Mouse (Mus musculus) spleen, adult 2 months (tissue): ENCODE data around the gene Foxe3. TPM values are rescaled to one million over a fixed set of nuclear protein-coding genes. Genes with fewer than 3 reads are reported as not detected.

ENCODE experiments used
- DNase-seq, 2 experiments: peaks; one replicate each; pipeline versions ENCODE4 v3.0.0 to v3.0.0-alpha.2; 2012 to 2021; ENCODE audit warnings: low spot score in 2 of 2, low read depth in 1 of 2
- H3K27ac ChIP-seq: fragments of 200-500 bp; 2 replicates; pipeline ENCODE4 v1.5.1; 2012; ENCODE audit warnings: low read length, inconsistent platforms; ENCODE audit not compliant: insufficient read depth
- H3K27me3 ChIP-seq: fragments of 200-500 bp; 2 replicates; pipeline ENCODE4 v1.6.1; 2012; ENCODE audit warnings: mild to moderate bottlenecking, moderate library complexity, low read length, inconsistent platforms; ENCODE audit not compliant: control insufficient read depth, insufficient read depth
- H3K36me3 ChIP-seq: fragments of 200-500 bp; 2 replicates; pipeline ENCODE4 v1.6.1; 2012; ENCODE audit warnings: mild to moderate bottlenecking, low read length, inconsistent platforms; ENCODE audit not compliant: control insufficient read depth, insufficient read depth
- H3K4me1 ChIP-seq: fragments of 200-500 bp; 2 replicates; pipeline ENCODE4 v1.6.1; 2011; ENCODE audit warnings: inconsistent platforms; ENCODE audit not compliant: control insufficient read depth, insufficient read depth, insufficient read length
- H3K4me3 ChIP-seq: fragments of 200-500 bp; 2 replicates; pipeline ENCODE4 v1.5.1; 2011; ENCODE audit warnings: mild to moderate bottlenecking, inconsistent platforms; ENCODE audit not compliant: insufficient read depth, insufficient read length; ENCODE audit errors: extremely low read depth
- CTCF ChIP-seq: fragments of 200-500 bp; IDR thresholded peaks from 2 replicates; pipeline ENCODE4 v1.5.1; 2011; ENCODE audit warnings: mild to moderate bottlenecking, inconsistent platforms; ENCODE audit not compliant: insufficient read depth, insufficient read length, insufficient replicate concordance; ENCODE audit errors: extremely low read depth
- POLR2A ChIP-seq: fragments of 200-500 bp; IDR thresholded peaks from 2 replicates; pipeline ENCODE4 v1.6.1; 2011; ENCODE audit warnings: low read depth, low read length, inconsistent platforms
- WGBS: fragments of 180-500 bp; shearing (Covaris S2); methylation state at CpG from one replicate; pipeline ENCODE4 v1.1.7; 2018; 5-methylcytosine and 5-hydroxymethylcytosine counted together
- polyA plus RNA-seq: library from polyadenylated mRNA; depleted of rRNA; stranded (reverse); fragments of >200 nt; gene quantifications from 2 replicates; pipeline ENCODE4 v1.2.3, GENCODE M21; 2012

The Foxe3 gene
- polyA plus RNA-seq, 1 experiment = not detected

DNA sequence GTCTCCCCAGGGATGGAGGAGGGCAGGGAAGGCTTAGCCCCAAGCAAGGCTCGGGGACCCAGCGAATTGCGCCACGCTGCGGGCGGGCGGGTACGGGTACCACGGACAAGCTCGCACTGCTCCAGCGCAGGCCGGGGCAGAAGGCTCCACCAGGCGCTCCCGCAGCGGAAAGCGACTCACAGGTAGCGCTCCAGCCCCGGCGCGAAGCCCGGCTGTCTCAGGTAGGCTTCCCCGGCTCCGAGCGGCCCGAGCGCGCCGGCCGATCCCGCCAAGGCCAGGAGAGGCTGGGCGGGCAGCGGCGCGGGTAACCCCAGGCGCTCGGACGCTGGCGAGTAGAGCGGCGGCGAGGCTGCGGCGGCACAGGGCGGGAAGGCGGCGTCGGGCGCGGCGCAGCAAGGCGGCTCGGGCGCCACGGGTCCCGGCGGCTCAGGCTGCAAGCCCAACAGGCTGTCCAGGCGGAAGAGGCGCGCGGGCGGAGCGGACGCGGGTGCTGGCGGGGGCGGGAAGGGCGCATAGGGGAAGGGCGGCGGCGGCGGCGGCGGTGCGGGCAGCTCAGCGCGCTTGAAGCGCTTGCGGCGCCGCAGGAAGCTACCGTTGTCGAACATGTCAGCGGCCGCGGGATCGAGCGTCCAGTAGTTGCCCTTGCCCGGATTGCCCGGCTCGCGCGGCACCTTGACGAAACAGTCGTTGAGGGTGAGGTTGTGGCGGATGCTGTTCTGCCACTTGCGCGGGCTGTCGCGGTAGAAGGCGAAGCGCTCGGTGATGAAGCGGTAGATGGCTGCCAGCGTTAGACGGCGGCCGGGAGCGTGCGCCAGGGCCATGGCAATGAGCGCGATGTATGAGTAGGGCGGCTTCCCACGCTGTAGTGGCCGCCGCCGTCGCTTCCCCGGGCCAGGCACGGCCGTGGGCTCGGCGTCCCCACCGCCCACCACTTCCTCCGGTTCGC, 569 bp downstream of the Foxe3 start:
- TF ChIP-seq CTCF (no peak), POLR2A (no peak)
- H3K4me1 ChIP-seq = peaks cover 8% of the 10 kb centered on the region; the same call in 1 of the 2 replicates
- H3K4me3 ChIP-seq = peak overlapping the region; percentile 31; the same call in 1 of the 2 replicates
- H3K36me3 ChIP-seq = no peaks in the 10 kb centered on the region
- H3K27me3 ChIP-seq = peaks cover 17% of the 10 kb centered on the region
- DNase-seq = no peak
- H3K27ac ChIP-seq = no peak overlapping the region
- 2% methylated on average over 125 of the region's 125 CpGs for WGBS

DNA sequence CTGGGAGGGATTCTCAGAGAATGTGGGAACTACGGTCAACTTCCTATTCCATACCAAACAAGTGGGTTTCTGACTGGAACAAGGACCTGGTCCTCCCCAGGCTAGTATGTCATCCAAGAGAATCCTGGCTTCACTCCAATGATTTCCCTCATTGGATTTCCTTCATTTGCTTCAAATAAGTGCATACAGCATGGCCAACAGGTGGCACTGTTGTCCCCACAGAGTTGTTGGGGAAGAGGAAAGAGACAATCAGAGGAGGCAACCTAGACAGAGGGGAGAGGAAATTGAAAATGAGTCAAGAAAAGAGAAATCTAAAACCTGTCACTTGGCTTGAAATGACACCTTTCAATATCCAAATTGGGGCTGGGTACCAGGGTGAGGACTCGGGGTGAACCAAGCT, 8.7 kb downstream of the Foxe3 start:
- WGBS = 72% methylated on average over 2 of the region's 2 CpGs
- no peak for TF ChIP-seq POLR2A
- peak; percentile 46; the same call in 1 of the 2 replicates for TF ChIP-seq CTCF
- Histone ChIP-seq H3K27ac (no peak overlapping the region), H3K36me3 (no peaks in the 10 kb centered on the region), H3K4me3 (no peak overlapping the region), H3K4me1 (no peaks in the 10 kb centered on the region), H3K27me3 (no peaks in the 10 kb centered on the region)
- peak; percentile 42 to 51 for DNase-seq

DNA sequence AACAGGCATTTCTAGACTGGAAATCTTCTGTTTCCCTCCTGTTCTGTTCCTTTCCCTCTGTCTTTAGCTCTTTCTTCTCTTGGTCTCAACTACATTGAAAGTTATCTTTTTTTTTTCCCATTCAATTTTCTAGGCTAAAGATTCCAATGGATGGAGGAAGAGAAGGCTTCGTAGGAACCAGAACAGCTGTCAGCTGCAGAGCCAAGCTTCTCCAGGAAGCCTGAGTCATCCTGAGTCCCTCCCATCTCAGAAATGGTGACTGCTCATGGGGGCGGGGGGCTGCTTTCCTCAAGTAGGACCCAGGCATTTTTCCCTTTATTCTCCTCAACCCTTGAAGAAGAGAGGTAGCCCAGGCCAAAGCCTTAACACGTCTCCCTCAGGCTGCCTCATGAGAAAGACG, 9.8 kb downstream of the Foxe3 start:
- DNase-seq = no peak
- TF ChIP-seq CTCF = no peak
- TF ChIP-seq POLR2A = no peak
- Histone ChIP-seq H3K4me3 (no peak overlapping the region), H3K36me3 (no peaks in the 10 kb centered on the region), H3K4me1 (no peaks in the 10 kb centered on the region), H3K27me3 (0 out of 2 replicates have a peak, but pooled peaks cover 1% of the 10 kb centered on the region), H3K27ac (no peak overlapping the region)
- WGBS = 85% methylated on average over 4 of the region's 4 CpGs

DNA sequence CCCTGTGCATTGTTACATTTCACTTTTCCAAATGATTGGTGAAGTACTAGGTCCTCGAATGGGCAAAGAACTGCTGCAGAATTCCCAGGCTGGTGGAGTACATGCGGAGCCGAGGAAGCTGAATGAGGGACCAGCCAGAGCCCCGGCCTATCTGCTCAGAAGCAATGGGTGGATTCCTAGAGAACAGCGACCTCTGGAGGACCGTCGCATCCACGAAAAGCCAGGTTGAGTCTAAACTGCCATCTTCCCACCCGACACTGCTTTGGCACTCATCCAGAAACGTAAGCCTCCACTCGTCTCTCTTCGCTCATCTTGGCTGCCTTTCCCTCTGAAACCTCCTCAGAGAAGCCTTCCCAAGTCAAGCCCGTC, 12.2 kb downstream of the Foxe3 start:
- WGBS = 47% methylated on average over 13 of the region's 13 CpGs
- Histone ChIP-seq H3K36me3 (no peaks in the 10 kb centered on the region), H3K4me1 (no peaks in the 10 kb centered on the region; the same call in 1 of the 2 replicates), H3K4me3 (no peak overlapping the region), H3K27ac (no peak overlapping the region), H3K27me3 (peaks cover 2% of the 10 kb centered on the region)
- DNase-seq = no peak
- TF ChIP-seq CTCF (peak; percentile 26; the same call in 1 of the 2 replicates), POLR2A (no peak)

DNA sequence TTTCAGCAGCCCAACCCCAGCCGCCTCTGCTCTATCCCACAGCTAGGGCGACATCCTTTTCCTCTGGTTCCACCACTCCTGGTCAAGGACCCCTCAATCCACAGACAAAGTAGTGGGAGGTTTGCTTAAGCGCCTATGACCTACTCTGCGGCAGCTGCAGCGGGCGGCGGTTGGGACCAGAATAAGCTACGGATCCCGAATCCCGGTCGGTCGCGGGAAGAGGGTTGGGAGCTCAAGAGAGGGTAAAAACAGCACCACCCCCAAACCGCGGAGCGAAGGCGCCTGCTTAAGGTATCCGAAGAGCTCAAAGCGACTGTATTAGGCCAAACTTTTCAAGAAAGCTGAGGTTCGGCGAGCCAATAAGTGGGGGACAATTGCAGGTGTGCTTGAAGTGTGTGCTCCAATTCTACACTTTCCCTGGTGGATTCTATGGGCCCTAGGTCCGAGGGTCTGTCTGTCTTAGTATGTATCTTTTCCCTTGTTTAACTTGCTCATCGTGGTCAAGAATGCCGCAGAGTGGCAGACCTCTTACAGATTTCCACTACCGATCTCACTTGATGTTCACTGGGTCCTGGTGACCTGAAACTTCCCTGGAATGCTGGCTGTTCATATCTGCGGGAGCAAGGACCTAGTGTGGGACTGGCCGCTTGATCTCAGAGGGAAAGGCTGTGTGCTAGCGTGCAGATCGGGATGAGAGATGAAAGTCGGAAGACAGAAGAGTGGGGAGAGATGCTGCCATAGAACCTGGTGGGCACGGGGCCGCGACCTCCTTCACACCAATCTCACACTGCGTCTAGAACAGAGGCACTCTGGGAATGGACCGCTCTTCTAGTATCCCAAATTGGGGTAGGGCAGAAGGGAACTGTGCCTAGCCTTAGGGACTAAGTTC, 12.9 kb downstream of the Foxe3 start:
- Histone ChIP-seq H3K36me3 (no peaks in the 10 kb centered on the region), H3K4me1 (peaks cover 1% of the 10 kb centered on the region), H3K4me3 (no peak overlapping the region), H3K27ac (no peak overlapping the region), H3K27me3 (peaks cover 8% of the 10 kb centered on the region)
- DNase-seq = no peak
- 71% methylated on average over 35 of the region's 35 CpGs for WGBS
- TF ChIP-seq POLR2A (no peak), CTCF (no peak)

DNA sequence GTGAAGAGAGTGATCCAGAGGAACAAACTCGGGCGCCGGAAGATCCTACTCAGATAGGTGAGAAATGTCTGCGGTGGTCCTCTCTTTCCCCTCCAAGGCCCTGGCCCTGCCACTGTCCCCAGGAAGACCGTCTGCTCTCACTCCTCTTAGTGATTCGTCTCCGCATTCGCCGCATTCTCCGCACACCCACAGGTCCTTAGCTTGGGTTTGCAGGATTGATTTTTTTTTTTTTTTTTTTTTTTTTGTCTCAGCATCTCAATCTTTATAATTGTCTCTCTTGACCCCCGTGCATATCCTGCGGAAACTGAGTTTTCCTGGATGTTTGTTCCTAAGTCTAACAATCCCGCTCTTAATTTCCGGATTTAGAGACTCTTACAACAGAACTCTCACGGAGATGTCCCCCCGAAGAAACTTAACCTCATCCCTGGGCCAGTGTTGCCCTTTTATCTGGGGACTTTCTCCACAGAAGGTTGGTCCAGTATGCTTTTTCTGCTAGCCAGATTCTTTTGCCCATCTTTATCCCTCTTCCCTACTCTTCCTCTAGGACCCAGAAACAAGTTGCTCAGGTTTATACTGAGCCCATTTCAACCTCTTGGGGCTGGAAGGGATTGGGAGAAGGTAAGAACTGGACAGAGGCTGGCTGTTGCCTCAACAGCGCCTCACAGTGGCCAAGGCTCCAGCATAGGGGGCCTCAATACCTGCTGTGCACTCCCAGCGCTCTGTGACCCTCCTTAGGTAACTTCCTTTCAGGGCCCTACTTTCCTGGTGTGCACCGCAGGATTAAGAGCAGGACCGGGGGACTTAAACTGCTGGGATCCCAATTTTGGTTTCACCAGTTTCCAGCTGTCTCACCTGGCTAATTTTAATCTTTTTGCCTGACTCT, 16.0 kb downstream of the Foxe3 start:
- no peak for TF ChIP-seq POLR2A
- peak; percentile 49; the same call in 1 of the 2 replicates for TF ChIP-seq CTCF
- H3K36me3 ChIP-seq = no peaks in the 10 kb centered on the region
- DNase-seq = peak in 1 of 2 experiments; percentile 42
- peak overlapping the region; percentile 80 for H3K4me3 ChIP-seq
- WGBS = 7% methylated on average over 20 of the region's 20 CpGs
- H3K4me1 ChIP-seq = peaks cover 10% of the 10 kb centered on the region
- H3K27ac ChIP-seq = peak overlapping the region; percentile 36
- peaks cover 28% of the 10 kb centered on the region for H3K27me3 ChIP-seq
